Mouse (Mus musculus) heart, embryonic 15.5 days (tissue): Measurements from ENCODE around the gene Gm15217. TPM values are rescaled to one million over a fixed set of nuclear protein-coding genes. Genes with fewer than 3 reads are reported as not detected.

ENCODE experiments used
- ATAC-seq: fragments of 200-750 bp; cut with Nextera tagmentation; replicated peaks from 2 replicates; pipeline ENCODE4 v1.8.0; 2017; ENCODE audit warnings: low read depth, moderate TSS enrichment; ENCODE audit not compliant: insufficient number of reproducible peaks, insufficient read depth, low FRiP score
- H3K27ac ChIP-seq: fragments of 300-500 bp; sonication (generic); 2 replicates; pipeline ENCODE4 v1.5.1; 2015; ENCODE audit warnings: mild to moderate bottlenecking, inconsistent platforms
- H3K27me3 ChIP-seq: fragments of 300-500 bp; sonication (generic); 2 replicates; pipeline ENCODE4 v1.6.1; 2015; ENCODE audit warnings: inconsistent platforms
- H3K36me3 ChIP-seq: fragments of 300-500 bp; sonication (generic); 2 replicates; pipeline ENCODE4 v1.6.1; 2015; ENCODE audit warnings: mild to moderate bottlenecking, inconsistent platforms
- H3K4me1 ChIP-seq: fragments of 300-500 bp; sonication (generic); replicated peaks from 2 replicates; pipeline ENCODE4 v1.6.1; 2015; ENCODE audit warnings: inconsistent platforms
- H3K4me2 ChIP-seq: fragments of 300-500 bp; sonication (generic); 2 replicates; pipeline ENCODE4 v1.6.1; 2015; ENCODE audit warnings: inconsistent platforms, mild to moderate bottlenecking, moderate library complexity
- H3K4me3 ChIP-seq: fragments of 300-500 bp; sonication (generic); 2 replicates; pipeline ENCODE4 v1.5.1; 2015; ENCODE audit warnings: mild to moderate bottlenecking, inconsistent platforms
- H3K9ac ChIP-seq: fragments of 300-500 bp; sonication (generic); 2 replicates; pipeline ENCODE4 v1.6.1; 2015; ENCODE audit warnings: mild to moderate bottlenecking, inconsistent platforms
- H3K9me3 ChIP-seq: fragments of 300-500 bp; sonication (generic); replicated peaks from 2 replicates; pipeline ENCODE4 v1.6.1; 2016; ENCODE audit warnings: inconsistent platforms
- WGBS: fragments of 180-500 bp; shearing (Covaris S2); methylation state at CpG from one replicate; pipeline ENCODE4 v1.1.7; 2015; ENCODE audit warnings: mixed read lengths; 5-methylcytosine and 5-hydroxymethylcytosine counted together
- polyA plus RNA-seq: library from polyadenylated mRNA; unstranded; fragments of >200 nt; fragmentation: Nextera tagmentation; extraction: Ambion mirVana; gene quantifications from 2 replicates; pipeline ENCODE4 v1.2.1, GENCODE M21; 2015

The Gm15217 gene
- not detected in 2 replicates for polyA plus RNA-seq

- Histone ChIP-seq H3K4me1 (peaks cover 19% of the 10 kb centered on the region), H3K9me3 (no peaks in the 10 kb centered on the region), H3K9ac (peak within 1 kb of the TSS; percentile 42), H3K27me3 (no peaks in the 10 kb centered on the region; the same call in 1 of the 2 replicates), H3K4me3 (peak within 1 kb of the TSS; percentile 40), H3K4me2 (peak within 1 kb of the TSS; percentile 73), H3K36me3 (peaks cover 4% of the 10 kb centered on the region; the same call in 1 of the 2 replicates), H3K27ac (no peak within 1 kb of the TSS)
- WGBS = 82% methylated on average over 12 of the region's 12 CpGs
- no peak for ATAC-seq
These were observed at the start of gene Gm15217 for GRCm38 (mm10) chr14:46379285-46379684. Gene Gm15217 (plus strand): TSS chr14:46379414.

GRCm38 (mm10) chr14:46333421-46334237 is 45.6 kb upstream of the Gm15217 start:
- no peak overlapping the region for H3K4me2 ChIP-seq
- no peak for ATAC-seq
- no peak overlapping the region for H3K4me3 ChIP-seq
- 73% methylated on average over 8 of the region's 8 CpGs for WGBS
- no peaks in the 10 kb centered on the region for H3K36me3 ChIP-seq
- H3K27me3 ChIP-seq = no peaks in the 10 kb centered on the region
- H3K9me3 ChIP-seq = no peaks in the 10 kb centered on the region
- H3K4me1 ChIP-seq = no peaks in the 10 kb centered on the region
- H3K27ac ChIP-seq = no peak overlapping the region
- H3K9ac ChIP-seq = no peak overlapping the region

GRCm38 (mm10) chr14:46338801-46339200 is 40.4 kb upstream of the Gm15217 start:
- Histone ChIP-seq H3K4me2 (no peak overlapping the region), H3K36me3 (no peaks in the 10 kb centered on the region), H3K9me3 (no peaks in the 10 kb centered on the region), H3K4me3 (no peak overlapping the region), H3K27me3 (no peaks in the 10 kb centered on the region), H3K9ac (no peak overlapping the region), H3K4me1 (no peaks in the 10 kb centered on the region), H3K27ac (no peak overlapping the region)
- no peak for ATAC-seq
- 62% methylated on average over 11 of the region's 11 CpGs for WGBS

GRCm38 (mm10) chr14:46344750-46345149 is 34.5 kb upstream of the Gm15217 start:
- H3K4me2 ChIP-seq = no peak overlapping the region
- H3K36me3 ChIP-seq = no peaks in the 10 kb centered on the region
- no peak overlapping the region for H3K27ac ChIP-seq
- no peaks in the 10 kb centered on the region for H3K27me3 ChIP-seq
- peaks cover 5% of the 10 kb centered on the region for H3K9me3 ChIP-seq
- H3K4me3 ChIP-seq = no peak overlapping the region
- no peak overlapping the region for H3K9ac ChIP-seq
- ATAC-seq = no peak
- no peaks in the 10 kb centered on the region for H3K4me1 ChIP-seq

- Histone ChIP-seq H3K9ac (no peak overlapping the region), H3K4me1 (no peaks in the 10 kb centered on the region), H3K27ac (no peak overlapping the region), H3K36me3 (no peaks in the 10 kb centered on the region), H3K4me3 (no peak overlapping the region), H3K9me3 (no peaks in the 10 kb centered on the region), H3K27me3 (no peaks in the 10 kb centered on the region), H3K4me2 (no peak overlapping the region)
- no peak for ATAC-seq
- WGBS = 69% methylated on average over 7 of the region's 7 CpGs
These were observed 21.9 kb upstream of the Gm15217 start for GRCm38 (mm10) chr14:46357286-46357685.

GRCm38 (mm10) chr14:46357696-46358095 is 21.5 kb upstream of the Gm15217 start:
- H3K27me3 ChIP-seq = no peaks in the 10 kb centered on the region
- H3K9me3 ChIP-seq = no peaks in the 10 kb centered on the region
- H3K27ac ChIP-seq = no peak overlapping the region
- H3K4me2 ChIP-seq = no peak overlapping the region
- 73% methylated on average over 8 of the region's 8 CpGs for WGBS
- no peak overlapping the region for H3K9ac ChIP-seq
- no peaks in the 10 kb centered on the region for H3K36me3 ChIP-seq
- H3K4me3 ChIP-seq = no peak overlapping the region
- H3K4me1 ChIP-seq = no peaks in the 10 kb centered on the region
- ATAC-seq = no peak

GRCm38 (mm10) chr14:46363209-46363608 is 16.0 kb upstream of the Gm15217 start:
- H3K36me3 ChIP-seq = no peaks in the 10 kb centered on the region
- H3K9ac ChIP-seq = no peak overlapping the region
- H3K27me3 ChIP-seq = no peaks in the 10 kb centered on the region
- no peak for ATAC-seq
- WGBS = 32% methylated on average over 10 of the region's 10 CpGs
- no peaks in the 10 kb centered on the region for H3K9me3 ChIP-seq
- no peak overlapping the region for H3K4me3 ChIP-seq
- H3K4me1 ChIP-seq = no peaks in the 10 kb centered on the region
- H3K4me2 ChIP-seq = no peak overlapping the region
- no peak overlapping the region for H3K27ac ChIP-seq

GRCm38 (mm10) chr14:46372452-46372851 is 6.8 kb upstream of the Gm15217 start:
- Histone ChIP-seq H3K27ac (no peak overlapping the region), H3K9ac (no peak overlapping the region), H3K9me3 (no peaks in the 10 kb centered on the region), H3K4me1 (no peaks in the 10 kb centered on the region), H3K4me2 (no peak overlapping the region), H3K27me3 (no peaks in the 10 kb centered on the region), H3K4me3 (no peak overlapping the region), H3K36me3 (no peaks in the 10 kb centered on the region)
- no peak for ATAC-seq
- WGBS = 38% methylated on average over 9 of the region's 9 CpGs

GRCm38 (mm10) chr14:46375796-46376195 is 3.4 kb upstream of the Gm15217 start:
- Histone ChIP-seq H3K27me3 (no peaks in the 10 kb centered on the region), H3K9me3 (no peaks in the 10 kb centered on the region), H3K4me2 (no peak overlapping the region), H3K4me3 (no peak overlapping the region), H3K36me3 (no peaks in the 10 kb centered on the region), H3K27ac (no peak overlapping the region), H3K4me1 (peaks cover 9% of the 10 kb centered on the region), H3K9ac (no peak overlapping the region)
- ATAC-seq = no peak
- WGBS = 59% methylated on average over 5 of the region's 5 CpGs

GRCm38 (mm10) chr14:46380286-46380721 is 1.1 kb downstream of the Gm15217 start:
- H3K27ac ChIP-seq = no peak overlapping the region
- no peaks in the 10 kb centered on the region for H3K9me3 ChIP-seq
- 17% methylated on average over 31 of the region's 31 CpGs for WGBS
- 0 out of 2 replicates have a peak, but pooled peaks have one; percentile 43 for ATAC-seq
- H3K4me3 ChIP-seq = peak overlapping the region; percentile 40
- peaks cover 21% of the 10 kb centered on the region for H3K4me1 ChIP-seq
- H3K36me3 ChIP-seq = peaks cover 4% of the 10 kb centered on the region; the same call in 1 of the 2 replicates
- peak overlapping the region; percentile 42 for H3K9ac ChIP-seq
- H3K4me2 ChIP-seq = peak overlapping the region; percentile 73
- H3K27me3 ChIP-seq = no peaks in the 10 kb centered on the region; the same call in 1 of the 2 replicates

GRCm38 (mm10) chr14:46381457-46381856 is 2.2 kb downstream of the Gm15217 start:
- H3K4me3 ChIP-seq = no peak overlapping the region
- no peaks in the 10 kb centered on the region for H3K9me3 ChIP-seq
- 48% methylated on average over 6 of the region's 6 CpGs for WGBS
- H3K4me1 ChIP-seq = peaks cover 32% of the 10 kb centered on the region
- no peaks in the 10 kb centered on the region; the same call in 1 of the 2 replicates for H3K27me3 ChIP-seq
- peaks cover 4% of the 10 kb centered on the region; the same call in 1 of the 2 replicates for H3K36me3 ChIP-seq
- no peak overlapping the region for H3K9ac ChIP-seq
- no peak for ATAC-seq
- H3K27ac ChIP-seq = no peak overlapping the region
- no peak overlapping the region for H3K4me2 ChIP-seq
